Mouse (Mus musculus) heart, postnatal 0 days (tissue): ENCODE data around the gene Mpig6b. TPM values are rescaled to one million over a fixed set of nuclear protein-coding genes. Genes with fewer than 3 reads are reported as not detected.

ENCODE experiments used
- ATAC-seq: fragments of 200-750 bp; cut with Nextera tagmentation; 2 replicates; pipeline ENCODE4 v1.8.0; 2017; ENCODE audit warnings: low read depth, moderate number of reproducible peaks, moderate library complexity; ENCODE audit not compliant: insufficient read depth
- DNase-seq: peaks from one replicate; pipeline ENCODE4 v3.0.0-alpha.2; 2016; ENCODE audit warnings: low spot score
- H3K27ac ChIP-seq: fragments of 300-500 bp; sonication (generic); 2 replicates; pipeline ENCODE4 v1.5.1; 2014; ENCODE audit warnings: low read depth, mild to moderate bottlenecking
- H3K27me3 ChIP-seq: fragments of 300-500 bp; sonication (generic); 2 replicates; pipeline ENCODE4 v1.6.1; 2014; ENCODE audit warnings: low read length, mixed read lengths; ENCODE audit not compliant: control insufficient read depth, insufficient read depth
- H3K36me3 ChIP-seq: fragments of 300-500 bp; sonication (generic); replicated peaks from 2 replicates; pipeline ENCODE4 v1.6.1; 2014; ENCODE audit warnings: low read length, mixed read lengths; ENCODE audit not compliant: control insufficient read depth, insufficient read depth
- H3K4me1 ChIP-seq: fragments of 300-500 bp; sonication (generic); 2 replicates; pipeline ENCODE4 v1.6.1; 2014; ENCODE audit warnings: antibody characterized with exemption; ENCODE audit not compliant: control insufficient read depth, insufficient read depth
- H3K4me2 ChIP-seq: fragments of 300-500 bp; sonication (generic); 2 replicates; pipeline ENCODE4 v1.6.1; 2014; ENCODE audit warnings: low read depth, mild to moderate bottlenecking, low read length, moderate library complexity
- H3K4me3 ChIP-seq: fragments of 300-500 bp; sonication (generic); 2 replicates; pipeline ENCODE4 v1.5.1; 2014; ENCODE audit warnings: low read depth, low read length
- H3K9ac ChIP-seq: fragments of 300-500 bp; sonication (generic); replicated peaks from 2 replicates; pipeline ENCODE4 v1.6.1; 2014; ENCODE audit warnings: low read depth, low read length, mixed read lengths
- H3K9me3 ChIP-seq: fragments of 300-500 bp; sonication (generic); replicated peaks from 2 replicates; pipeline ENCODE4 v1.6.1; 2016; ENCODE audit warnings: low read length; ENCODE audit not compliant: control insufficient read depth
- CTCF ChIP-seq: IDR thresholded peaks from 2 replicates; pipeline ENCODE4 v1.5.1; 2016; ENCODE audit warnings: antibody characterized with exemption, control low read depth, low read depth
- EP300 ChIP-seq: IDR thresholded peaks from 2 replicates; pipeline ENCODE4 v1.6.1; 2016; ENCODE audit warnings: antibody characterized with exemption, low read depth
- WGBS: fragments of 180-500 bp; shearing (Covaris S2); extraction: QIAGEN DNeasy Blood & Tissue Kit; methylation state at CpG from one replicate; pipeline ENCODE4 v1.1.7; 2014; 5-methylcytosine and 5-hydroxymethylcytosine counted together
- polyA plus RNA-seq: library from polyadenylated mRNA; unstranded; fragments of >200 nt; fragmentation: Nextera tagmentation; extraction: Ambion mirVana; gene quantifications from 2 replicates; pipeline ENCODE4 v1.2.1, GENCODE M21; 2015
- total RNA-seq: library from RNA; depleted of rRNA; stranded (reverse); fragments of >200 nt; gene quantifications from 2 replicates; pipeline ENCODE4 v1.2.3, GENCODE M21; 2014; ENCODE audit warnings: low replicate concordance

The Mpig6b gene
- total and polyA plus RNA-seq, 2 experiments from 2014 or later: 0.15 TPM; not detected in 1

DNA sequence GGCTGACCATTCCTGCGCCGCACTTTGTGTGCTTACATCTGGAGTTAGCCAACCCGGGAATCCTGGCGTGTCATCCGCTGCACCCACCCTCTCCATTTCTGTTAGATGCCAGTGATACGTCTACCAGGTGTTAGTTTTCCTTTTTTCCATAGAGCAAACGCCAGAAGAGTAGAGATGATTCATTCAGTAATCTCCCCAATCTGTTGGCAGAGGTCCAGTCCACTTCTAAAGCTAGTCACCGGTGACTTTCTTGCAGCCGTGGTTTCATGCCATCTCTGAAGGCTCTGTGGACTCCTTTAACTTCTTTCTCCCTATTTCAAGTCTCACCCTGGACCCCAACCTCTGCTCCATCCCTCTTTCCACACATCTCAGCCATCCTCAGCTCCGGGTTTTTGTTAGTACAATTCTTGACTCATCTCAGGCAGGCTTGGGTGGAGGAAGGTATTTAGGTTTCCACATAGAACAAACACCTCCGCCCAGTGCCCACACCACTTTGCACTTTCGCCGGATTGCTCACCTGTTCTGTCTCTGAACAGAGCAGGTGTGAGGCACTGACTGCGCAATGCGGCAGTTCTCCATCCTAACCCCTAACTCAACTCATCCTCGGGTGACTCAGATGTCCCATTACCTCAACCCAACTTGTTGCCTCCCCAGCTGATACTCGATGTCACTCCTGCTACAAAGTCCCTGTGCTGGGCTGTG lies 2.4 kb upstream of the Mpig6b start:
- H3K4me2 ChIP-seq: no peak overlapping the region
- 69% methylated on average over 17 of the region's 17 CpGs for WGBS
- H3K4me3 ChIP-seq: no peak overlapping the region
- H3K4me1 ChIP-seq: peaks cover 10% of the 10 kb centered on the region
- H3K36me3 ChIP-seq: no peaks in the 10 kb centered on the region
- no peaks in the 10 kb centered on the region for H3K9me3 ChIP-seq
- no peak overlapping the region for H3K9ac ChIP-seq
- H3K27ac ChIP-seq: no peak overlapping the region
- ATAC-seq (no peak), DNase-seq (no peak)
- no peak for TF ChIP-seq CTCF
- TF ChIP-seq EP300: no peak
- peaks cover 44% of the 10 kb centered on the region for H3K27me3 ChIP-seq

DNA sequence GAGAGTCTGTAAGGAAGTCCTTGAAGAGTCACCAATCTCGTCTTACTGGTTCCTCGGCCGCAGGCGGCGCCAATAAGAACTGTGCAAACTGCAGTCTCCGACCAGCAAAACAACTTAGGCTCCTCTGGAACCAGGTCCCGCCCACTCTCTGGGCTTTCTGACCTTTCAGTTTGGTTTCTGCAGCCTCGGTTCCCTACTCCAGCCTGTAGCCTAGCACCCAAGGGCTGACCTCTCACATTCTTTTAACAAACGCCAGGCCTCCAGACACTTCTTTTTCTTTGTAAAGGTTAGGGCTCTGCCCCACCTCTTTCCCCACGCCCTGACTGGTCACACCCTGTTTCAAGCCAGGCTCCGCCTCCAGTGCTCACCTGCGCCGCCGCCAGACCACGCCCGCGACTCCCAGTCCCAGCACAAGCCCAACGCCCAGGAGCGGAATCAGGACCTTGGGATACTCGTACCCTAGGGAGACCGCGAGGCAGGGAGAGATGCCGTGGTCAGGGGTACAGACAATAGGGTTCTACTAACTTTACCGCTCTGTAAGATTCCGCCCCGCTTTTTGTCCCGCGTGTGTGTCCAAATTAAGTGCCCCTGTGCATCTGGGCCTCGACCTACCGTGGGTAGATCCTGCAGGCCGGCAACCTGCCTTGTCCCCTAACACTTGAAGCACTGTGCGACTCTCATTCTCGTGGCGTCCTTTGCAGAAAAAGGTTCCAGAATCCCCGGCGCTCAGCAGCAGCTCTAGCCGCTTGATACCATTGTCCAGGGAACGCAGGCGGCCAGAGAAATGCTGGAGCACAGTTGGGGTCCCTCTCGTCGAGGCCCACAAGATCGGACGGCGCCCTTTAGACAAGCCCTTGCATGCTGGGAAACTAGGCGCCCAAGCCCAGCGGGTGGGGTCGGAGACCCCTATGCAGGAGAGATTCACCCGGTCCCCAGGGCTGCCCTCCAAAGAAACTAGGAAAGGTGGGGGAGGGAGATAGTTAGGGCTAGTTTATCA lies 735 bp downstream of the Mpig6b start, which contains the start of gene Ly6g6c:
Gene Ly6g6c, plus strand, starts transcription at position 438 of the 997 bp plus-strand sequence.
- peak within 1 kb of the TSS; percentile 28 for H3K4me3 ChIP-seq
- peaks cover 22% of the 10 kb centered on the region for H3K36me3 ChIP-seq
- H3K27me3 ChIP-seq: peaks cover 44% of the 10 kb centered on the region
- no peaks in the 10 kb centered on the region for H3K9me3 ChIP-seq
- no peak for TF ChIP-seq CTCF
- TF ChIP-seq EP300: no peak
- no peak within 1 kb of the TSS for H3K9ac ChIP-seq
- H3K4me2 ChIP-seq: peak within 1 kb of the TSS; percentile 53
- H3K27ac ChIP-seq: no peak within 1 kb of the TSS
- peaks cover 11% of the 10 kb centered on the region for H3K4me1 ChIP-seq
- WGBS: 4% methylated on average over 48 of the region's 48 CpGs
- ATAC-seq (no peak), DNase-seq (peak; percentile 35)

DNA sequence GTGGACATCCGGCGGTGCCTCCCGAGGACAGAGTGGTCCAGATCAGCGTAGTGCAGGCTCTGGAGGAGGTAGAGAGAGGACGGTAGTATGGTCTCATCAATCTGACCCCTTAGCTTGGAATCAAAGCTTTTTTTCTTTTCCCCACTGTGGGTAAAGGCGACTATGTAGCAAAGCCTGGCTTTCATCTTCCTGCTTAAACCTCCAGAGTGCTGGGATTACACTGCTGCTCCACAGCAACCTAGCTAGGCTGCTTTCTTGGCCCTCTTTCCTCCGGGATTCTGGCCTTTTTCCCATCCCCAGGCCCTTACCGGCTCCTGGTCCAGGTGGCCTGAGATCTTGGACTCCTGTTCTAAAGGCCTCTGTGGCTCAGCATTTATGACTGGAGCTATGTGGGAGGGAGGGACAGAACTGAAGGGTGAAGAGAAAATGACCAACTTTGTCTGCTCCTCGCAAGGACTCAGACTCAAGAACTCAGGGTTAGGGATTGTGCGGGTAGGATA lies 1.6 kb downstream of the Mpig6b start:
- 37% methylated on average over 10 of the region's 10 CpGs for WGBS
- Histone ChIP-seq H3K4me2 (peak overlapping the region; percentile 53), H3K27ac (no peak overlapping the region), H3K36me3 (peaks cover 22% of the 10 kb centered on the region), H3K9me3 (no peaks in the 10 kb centered on the region), H3K4me1 (peaks cover 14% of the 10 kb centered on the region), H3K27me3 (peaks cover 44% of the 10 kb centered on the region), H3K9ac (no peak overlapping the region), H3K4me3 (peak overlapping the region; percentile 28)
- DNase-seq (no peak), ATAC-seq (no peak)
- TF ChIP-seq EP300 (no peak), CTCF (no peak)

DNA sequence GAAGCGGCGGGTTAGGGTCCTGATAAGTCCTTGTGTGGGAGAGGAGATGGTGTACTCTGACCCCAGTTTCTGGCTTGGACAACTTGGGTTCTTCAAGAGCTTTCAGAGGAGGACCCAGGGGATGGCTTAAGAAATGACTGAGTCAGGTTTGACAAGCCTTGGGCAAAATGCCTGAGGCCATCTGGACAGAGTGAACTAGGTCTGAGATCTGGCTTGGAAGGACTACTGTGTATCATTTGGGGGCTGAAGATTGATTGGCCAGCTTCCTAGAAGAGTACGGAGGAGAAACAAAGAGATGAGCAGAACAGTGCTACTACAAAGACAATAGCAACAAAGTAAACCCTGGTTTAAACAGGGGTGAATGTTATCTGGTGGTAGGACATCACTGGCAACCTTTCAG lies 2.5 kb downstream of the Mpig6b start:
- 86% methylated on average over 3 of the region's 3 CpGs for WGBS

DNA sequence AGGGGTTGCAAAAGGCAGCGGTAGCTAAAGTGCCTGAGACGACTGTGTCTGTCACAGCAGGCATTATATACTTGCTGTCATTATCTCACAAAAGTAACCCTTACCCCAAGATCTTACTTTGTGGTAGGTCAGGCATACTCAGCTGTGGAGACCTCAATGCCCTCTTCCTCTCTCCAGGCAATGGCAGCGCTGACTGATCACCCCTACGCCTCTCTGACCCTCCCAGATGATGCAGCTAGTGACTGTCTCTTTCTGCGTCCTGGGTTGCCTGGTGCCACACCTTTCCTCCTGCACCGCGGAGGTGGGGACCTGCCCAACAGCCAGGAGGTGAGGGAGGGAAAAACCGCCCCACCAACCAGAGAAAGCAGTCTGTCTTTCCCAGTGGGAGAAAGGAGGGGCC lies 4.7 kb downstream of the Mpig6b start:
- no peak overlapping the region for H3K27ac ChIP-seq
- H3K9me3 ChIP-seq: no peaks in the 10 kb centered on the region
- H3K27me3 ChIP-seq: peaks cover 26% of the 10 kb centered on the region
- no peak overlapping the region for H3K4me3 ChIP-seq
- peaks cover 14% of the 10 kb centered on the region for H3K4me1 ChIP-seq
- H3K36me3 ChIP-seq: peaks cover 43% of the 10 kb centered on the region
- ATAC-seq: no peak
- no peak overlapping the region for H3K4me2 ChIP-seq
- DNase-seq: no peak
- WGBS: 90% methylated on average over 8 of the region's 8 CpGs
- TF ChIP-seq CTCF (no peak), EP300 (no peak)
- no peak overlapping the region for H3K9ac ChIP-seq

More for the DNA sequence above, 2.5 kb downstream of the Mpig6b start:
- TF ChIP-seq EP300 (no peak), CTCF (no peak)
- Histone ChIP-seq H3K4me1 (peaks cover 14% of the 10 kb centered on the region), H3K27me3 (peaks cover 44% of the 10 kb centered on the region), H3K9me3 (no peaks in the 10 kb centered on the region), H3K9ac (no peak overlapping the region), H3K4me2 (no peak overlapping the region), H3K27ac (no peak overlapping the region), H3K36me3 (peaks cover 23% of the 10 kb centered on the region), H3K4me3 (no peak overlapping the region)
- ATAC-seq (no peak), DNase-seq (no peak)
